Mouse (Mus musculus) stomach, postnatal 0 days (tissue): Measurements from ENCODE around the gene Slc4a4.

Experiments used
- CTCF ChIP-seq: IDR thresholded peaks from 2 replicates; pipeline ENCODE4 v1.5.1; 2016; ENCODE audit warnings: antibody characterized with exemption, low read depth, mild to moderate bottlenecking, moderate library complexity
- EP300 ChIP-seq: optimal IDR thresholded peaks from 2 replicates; pipeline ENCODE3; 2016; ENCODE audit warnings: antibody characterized with exemption

- TF ChIP-seq CTCF (no peak), EP300 (no peak)
These were observed 89.8 kb downstream of the Slc4a4 start for GRCm38 (mm10) chr5:88976428-88976827.
